Mouse (Mus musculus) frontal cortex, adult 2 months (tissue): Measurements from ENCODE around the gene Myocd. TPM values are rescaled to one million over a fixed set of nuclear protein-coding genes. Genes with fewer than 3 reads are reported as not detected.

Experiments
- DNase-seq, 2 experiments: peaks; one replicate each; pipeline ENCODE4 v3.0.0; 2022; ENCODE audit warnings: low spot score in 1 of 2; ENCODE audit errors: extremely low spot score in 1 of 2
- polyA plus RNA-seq: library from polyadenylated mRNA; depleted of rRNA; stranded (reverse); fragments of >200 nt; gene quantifications from 2 replicates; pipeline ENCODE4 v1.2.3, GENCODE M21; 2012

Myocd gene
- polyA plus RNA-seq, 1 experiment, result 0.22 TPM

DNA sequence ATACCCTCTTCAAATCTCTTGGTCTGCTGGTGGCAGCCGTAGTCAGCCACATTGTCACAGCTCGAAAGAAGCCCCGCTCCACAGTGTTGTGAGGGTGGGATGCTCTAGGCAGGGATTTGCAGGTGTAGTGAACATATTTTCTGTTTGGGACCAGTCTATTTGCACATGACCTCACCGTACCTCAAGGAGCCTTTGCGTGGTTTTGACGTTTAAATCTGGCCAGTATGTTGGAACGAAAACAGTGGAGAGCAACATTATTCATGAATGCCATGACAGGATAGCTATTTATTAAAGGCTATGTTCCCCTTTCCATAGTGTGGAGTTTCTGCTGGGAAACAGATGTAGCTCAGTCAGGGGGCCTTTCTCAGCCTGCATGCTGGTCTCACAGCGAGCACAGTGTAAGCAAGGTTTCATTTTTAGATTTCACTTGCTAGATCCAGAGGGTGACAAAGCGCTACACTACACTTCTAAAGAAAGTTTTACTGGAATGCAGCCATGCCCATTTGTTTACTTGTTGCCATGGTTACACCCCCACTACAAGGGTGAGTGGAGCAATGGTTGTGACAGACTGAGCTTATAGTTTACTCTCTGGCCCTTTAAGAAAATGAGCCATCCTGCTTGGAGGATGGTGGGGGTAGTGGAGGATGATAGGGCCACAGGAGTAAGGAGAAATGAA is 54.7 kb downstream of the Myocd start:
- peak; percentile 45 to 82 for DNase-seq

DNA sequence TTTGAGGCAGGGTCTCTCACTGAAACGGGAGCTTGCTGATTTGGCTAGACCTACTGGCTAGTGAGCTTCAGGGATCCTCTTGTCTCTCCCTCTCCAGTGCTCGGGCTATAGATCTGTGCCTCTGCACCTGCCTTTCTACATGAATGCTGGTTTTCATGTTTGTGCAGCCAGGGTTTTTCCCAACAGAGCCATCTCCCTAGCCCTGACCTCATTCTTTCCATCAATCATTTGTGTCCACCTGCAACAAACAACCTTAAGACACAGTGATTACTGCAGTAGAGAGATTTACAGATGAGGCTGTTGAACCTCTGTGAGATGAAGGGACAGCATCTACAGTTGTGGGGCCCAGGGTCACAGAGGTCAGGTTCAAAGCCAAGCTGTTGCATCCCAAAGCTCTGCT is 56.0 kb downstream of the Myocd start:
- DNase-seq, result no peak

DNA sequence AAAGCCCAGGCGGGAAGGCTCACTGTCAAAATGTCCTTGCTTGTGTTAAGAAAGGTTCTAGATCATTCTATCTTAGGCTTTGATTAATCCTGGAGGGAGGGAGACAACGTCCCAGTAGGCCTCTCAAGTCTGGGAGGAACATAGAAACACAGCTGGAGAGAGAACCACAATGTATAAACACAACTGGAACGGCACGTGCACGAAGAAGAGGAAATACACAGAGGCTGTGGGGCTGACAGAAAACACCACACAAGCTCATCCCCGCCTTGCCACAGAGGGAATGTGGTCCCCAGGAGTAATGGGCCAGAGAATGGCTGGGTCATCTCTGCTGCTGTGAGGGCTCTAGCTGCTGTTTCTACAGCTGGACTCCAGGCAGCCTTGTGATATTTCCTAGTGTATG is 58.1 kb downstream of the Myocd start:
- DNase-seq, result no peak

DNA sequence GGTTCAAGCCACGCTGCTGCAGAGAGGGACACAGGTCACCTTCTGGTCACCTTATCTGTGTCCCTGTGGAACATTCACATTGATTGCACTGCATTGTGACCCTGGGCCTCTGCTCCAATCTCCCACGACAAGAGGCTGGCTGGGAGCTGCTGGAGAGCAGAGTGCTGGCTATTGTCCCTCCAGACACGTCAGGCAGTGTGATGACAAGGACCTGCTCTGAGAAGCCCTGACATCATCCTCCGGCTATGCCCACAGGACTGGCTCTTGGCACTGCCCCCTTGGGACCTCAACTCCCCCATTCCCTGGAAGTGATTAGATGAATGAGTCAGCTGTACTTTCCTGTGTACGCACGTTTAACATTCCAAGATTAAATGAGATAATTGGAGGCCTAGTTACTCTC is 60.3 kb downstream of the Myocd start:
- no peak for DNase-seq

DNA sequence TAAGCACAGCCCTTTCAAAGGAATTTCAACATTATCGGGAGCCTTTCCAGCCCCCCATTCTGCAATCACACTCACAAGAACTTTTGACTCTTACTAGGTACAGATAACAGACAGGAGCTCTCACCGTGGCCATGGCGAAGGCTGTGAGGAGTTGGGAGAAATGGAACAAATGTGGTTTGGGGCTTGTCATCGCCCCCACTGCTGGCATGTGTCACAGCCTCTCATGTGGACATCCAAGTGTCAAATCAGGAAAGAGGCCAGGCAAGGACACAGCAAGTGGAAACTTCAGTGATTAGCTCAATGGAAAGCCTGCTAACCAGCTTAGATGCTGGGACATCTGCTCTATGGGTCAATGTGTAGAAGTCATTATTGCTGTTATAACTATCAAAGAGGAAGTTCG is 64.5 kb downstream of the Myocd start:
- no peak for DNase-seq

DNA sequence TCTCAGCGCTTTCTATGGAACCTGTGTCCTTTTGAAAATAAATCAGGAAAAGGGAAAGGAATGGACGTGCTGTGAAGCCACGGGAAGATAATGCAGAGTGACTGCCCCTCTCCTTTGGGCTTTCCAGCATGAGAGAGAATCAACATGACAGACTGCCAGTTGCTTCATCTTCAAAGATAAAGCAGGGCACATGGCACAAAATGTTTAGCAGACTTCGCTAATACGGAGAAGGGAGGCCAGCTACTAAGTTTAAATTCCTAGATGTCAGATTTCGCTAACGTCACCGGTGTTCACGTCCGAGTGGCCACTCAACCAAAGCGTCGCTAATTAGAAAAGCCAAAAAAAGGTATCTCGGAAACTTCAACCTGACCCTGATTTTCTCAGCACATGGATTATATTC is 65.1 kb downstream of the Myocd start:
- no peak for DNase-seq

DNA sequence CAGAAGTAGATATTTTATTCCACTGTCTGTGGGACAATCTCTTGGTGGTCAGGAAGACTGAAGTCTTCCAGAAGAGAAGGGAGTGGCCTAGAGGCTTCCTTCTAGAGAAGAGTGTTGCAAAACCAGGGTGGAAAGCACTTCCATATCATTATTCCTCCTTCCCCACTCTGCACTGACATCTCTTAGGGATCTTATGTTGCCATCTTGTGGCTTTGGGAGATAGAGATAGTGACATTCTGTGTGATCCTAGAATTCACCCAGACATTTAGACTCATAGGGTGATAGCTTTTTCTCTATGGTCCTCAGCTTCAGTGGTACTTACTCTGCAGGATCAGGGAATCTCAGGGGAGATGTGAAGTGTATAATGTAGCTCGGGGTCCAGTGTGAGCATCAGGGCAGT is 66.8 kb downstream of the Myocd start:
- DNase-seq, result peak in 1 of 2 experiments; percentile 12

DNA sequence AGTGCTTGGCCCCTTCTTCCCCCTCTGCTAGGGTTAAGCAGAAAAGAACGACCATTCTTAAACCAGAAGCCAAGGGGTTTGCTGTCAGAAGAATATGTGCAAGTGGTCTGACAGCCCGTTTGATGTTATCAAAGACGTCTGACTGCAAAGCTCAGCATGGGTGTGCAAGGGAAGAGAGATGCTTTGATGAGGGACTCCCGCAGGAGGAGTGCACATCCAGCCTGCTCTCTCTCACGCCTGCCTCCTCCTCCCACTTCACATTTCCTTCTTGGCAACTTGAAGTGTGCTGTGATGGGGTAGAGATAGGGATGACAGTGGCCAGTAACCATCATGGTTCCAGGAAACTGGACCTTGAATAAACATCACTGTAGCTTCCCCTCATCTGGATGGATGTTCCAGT is 67.6 kb downstream of the Myocd start:
- DNase-seq, result peak in 1 of 2 experiments; percentile 6

DNA sequence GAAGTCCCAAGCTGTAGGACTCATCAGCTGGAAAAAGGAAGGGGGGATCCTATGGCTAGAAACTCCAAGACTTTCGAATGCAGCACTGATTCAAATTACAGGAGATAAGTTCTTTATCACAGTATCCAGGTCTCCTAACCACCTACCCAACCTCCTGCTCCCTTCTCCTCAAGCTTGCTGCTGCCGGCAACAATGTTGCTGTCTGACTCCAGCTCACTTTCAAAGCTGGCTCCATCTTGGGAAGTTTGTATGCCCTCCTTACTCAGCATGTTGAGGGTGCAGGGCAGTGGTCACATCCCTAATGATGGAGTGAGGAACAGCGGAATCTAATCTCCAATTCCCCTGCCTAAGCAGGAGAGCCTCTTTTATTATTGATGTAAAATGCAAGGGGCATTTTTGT is 71.8 kb downstream of the Myocd start:
- no peak for DNase-seq

DNA sequence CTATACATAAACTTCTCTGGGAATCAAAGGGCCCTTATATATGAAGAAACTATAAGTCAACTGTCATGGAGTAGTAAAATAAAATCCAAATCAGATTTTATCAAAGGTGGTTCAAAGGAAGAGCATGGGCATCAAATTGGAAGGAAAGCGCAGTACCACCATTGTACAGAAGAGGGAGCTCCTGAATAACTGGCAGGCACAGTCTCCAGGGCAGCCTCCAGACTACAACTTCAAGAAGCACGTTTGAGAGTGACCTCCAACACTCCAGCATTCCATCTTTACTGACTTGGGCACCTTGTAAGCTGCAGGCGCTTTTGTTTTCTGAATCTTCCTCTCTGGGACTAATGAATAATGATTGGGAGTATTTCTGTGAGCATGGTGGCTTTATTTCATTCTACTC is 72.5 kb downstream of the Myocd start:
- peak; percentile 45 to 94 for DNase-seq

DNA sequence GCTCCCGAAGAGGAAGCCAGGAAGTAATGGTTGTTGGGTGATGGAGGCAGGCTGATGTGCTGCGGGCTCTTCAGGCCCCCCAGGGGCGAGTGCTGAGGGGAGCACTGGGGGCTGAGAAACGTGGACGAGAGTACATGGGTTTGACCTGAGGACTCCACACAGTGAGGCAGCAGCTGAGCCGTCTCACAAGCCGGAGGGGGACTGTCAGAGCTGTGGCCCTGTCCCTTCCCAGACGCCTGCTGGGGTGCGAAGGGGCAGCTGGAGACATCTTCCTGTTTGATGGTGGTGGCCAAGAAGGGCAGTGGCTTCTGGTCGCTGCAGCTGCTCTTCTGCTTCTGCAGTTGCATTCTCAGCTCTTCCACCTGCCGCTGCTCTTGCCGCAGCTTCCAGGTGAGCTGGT is 82.8 kb downstream of the Myocd start:
- no peak for DNase-seq

DNA sequence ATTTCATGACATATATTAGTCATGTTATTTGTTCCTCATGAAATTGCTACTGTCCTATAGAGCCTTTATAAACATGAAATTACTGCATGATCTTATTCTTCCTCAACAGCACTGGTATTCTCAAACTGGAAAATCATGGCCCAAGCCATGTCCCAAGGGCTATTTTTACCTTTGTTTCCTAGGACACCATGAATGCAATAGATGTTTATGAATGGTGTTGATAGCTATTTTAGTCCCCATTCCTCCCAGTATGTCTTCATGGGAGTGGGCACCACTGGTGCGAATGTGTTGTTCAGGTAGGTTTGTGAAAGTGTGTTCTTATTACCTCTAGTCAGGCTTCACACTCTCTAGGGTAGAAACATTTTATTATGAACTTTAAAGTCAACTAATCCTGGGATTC is 84.7 kb downstream of the Myocd start:
- no peak for DNase-seq

DNA sequence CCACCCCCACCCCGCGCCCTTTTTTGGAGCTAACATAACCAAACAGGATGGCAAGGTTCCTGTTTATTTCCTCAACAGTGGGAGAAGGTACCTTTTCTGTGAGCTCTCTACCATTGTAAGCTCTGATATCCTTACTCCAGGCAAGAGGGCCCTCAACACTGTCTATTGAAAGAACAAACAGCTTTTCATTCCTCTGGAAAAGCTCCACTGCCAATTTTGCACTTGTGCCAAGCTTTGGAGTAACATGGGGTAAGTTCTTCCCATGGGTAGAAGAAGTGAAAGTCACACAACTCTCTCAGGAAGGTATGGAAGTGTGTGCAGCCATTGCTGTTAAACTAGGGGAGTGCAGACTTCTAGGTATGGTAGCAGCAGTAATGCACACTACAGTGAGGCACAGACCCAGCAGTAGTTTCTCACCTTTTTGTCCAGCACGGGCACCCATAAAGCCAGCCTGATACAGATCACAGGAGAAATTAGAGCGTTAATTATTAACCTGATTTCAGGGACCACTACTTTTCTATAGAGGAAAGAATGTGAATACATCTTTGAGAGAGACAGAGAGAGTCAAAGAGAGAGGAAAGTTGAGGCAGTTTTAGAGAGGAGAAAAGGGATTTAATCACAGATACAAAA is 99.6 kb downstream of the Myocd start:
- no peak for DNase-seq

DNA sequence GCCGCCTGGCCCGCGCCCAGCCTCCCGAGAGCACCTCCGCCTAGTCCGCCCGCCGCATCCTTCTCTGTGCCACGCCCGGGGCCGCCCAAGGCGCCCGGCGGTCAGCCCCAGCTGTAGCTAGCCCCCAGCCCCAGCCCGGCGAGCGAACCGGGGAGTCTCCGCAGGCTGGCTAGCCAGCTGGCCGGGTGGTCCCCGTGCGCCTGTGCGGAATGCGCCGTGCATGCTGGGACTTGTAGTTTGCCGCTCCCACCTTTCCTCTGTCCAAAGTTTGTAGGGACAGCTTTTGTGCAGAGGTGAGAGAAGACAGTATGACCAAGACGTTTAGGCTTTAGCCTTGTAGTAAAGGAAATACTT is 107.0 kb downstream of the Myocd start, which contains the start of gene Arhgap44:
TSS of gene Arhgap44 (minus strand) at position 195 of the 354 bp plus-strand sequence.
- DNase-seq, result peak; percentile 41 to 80

DNA sequence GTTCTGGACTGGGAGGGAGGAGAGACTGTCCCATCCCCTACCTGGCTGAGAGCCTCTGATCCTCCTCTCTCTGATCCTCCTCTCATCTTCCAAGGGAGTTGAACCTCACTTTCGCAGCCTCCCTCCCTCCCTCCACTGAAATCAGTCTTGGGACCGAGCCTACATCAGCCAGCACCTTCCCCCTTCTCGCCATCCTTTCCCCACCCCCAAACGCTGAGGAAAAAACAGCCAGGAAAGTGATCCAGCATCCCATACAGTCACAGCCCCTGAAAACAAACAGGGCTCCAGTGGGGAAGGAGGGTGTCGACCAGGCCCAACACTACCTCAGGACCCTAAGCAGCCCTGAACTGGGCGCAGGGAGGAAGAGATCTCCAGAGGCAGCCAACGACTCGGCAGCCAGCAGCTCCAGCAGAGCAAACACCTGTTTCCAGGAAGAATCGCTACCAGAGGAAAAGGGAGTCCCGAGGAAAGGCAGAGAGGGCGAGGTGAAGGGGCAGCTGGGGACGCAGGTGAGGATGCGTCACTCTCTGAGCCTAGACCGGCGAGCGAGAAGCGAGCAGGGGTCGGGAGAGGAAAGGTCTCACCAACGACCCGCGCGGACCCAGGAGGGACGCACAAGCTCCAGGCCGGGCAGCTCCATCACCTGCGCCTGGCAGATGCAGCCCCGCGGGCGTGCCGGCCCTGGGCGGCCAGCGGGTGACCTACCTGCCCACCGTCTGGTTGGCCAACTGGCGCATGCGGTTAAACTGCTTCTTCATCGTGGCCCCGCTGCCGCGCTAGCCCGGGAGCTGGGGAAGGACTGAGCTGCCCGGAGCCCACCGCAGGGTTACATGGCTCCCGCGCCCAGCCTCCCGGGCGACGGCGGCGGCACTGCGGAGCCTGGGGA is 107.7 kb downstream of the Myocd start:
- DNase-seq, result peak in 1 of 2 experiments; percentile 50

DNA sequence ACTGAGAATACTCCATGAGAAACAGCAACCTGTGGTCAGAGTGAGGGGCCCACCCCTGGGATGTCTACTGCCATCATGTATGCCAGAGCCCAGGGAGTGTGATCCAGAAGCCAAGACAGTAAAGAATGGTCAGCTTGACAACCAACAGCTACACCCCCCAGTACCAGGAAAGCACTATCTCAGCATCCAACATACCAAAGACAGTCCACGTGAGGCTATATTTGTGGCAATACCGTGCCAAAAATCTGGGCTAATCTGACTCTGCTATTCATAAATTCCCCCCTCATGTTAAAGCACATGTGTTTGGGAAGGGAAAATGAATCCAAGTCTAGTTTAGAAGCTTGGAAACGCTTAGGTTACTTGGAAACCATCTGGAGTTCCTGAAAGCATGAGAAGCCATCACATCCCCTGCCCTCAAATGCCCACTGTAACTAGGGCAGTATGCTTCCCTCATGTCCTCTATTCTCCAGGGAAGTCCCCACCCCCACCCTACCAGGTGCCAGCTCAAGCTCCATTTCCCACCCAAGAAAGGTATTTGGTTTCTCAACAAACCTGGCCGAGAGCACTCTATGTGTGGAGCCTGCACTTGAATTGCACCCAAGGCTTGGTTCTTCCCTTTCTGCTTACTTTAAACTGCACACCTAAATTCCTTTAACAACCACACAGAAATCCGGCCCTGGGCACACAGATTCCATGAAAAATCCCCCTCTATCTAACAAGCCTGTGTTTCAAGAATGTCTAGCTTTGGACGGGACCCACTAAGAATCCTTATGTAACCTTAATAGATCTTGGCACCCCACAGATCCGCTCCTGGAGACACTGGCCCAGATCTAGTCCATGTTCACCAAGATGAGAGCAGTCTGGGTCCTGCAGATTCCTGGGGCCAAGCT is 108.6 kb downstream of the Myocd start:
- peak in 1 of 2 experiments; percentile 27 for DNase-seq

DNA sequence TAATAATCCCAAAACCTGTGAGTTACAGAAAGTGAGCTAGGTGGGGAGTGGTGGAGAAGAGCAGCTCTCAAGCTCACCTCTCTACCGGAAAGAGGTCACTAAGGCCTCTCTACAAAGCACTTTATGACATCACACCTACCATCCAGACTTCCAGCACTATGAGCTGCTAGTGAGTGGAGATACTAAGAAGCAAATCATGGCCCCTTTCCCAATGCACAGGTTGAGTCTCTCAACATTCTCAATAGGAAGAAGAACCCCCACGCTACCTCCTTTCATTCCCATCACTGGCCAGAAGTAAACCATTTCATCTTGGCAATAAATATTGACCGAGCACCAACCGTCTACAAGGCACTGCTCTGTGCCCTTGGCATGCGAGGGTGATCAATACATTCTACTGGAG is 110.0 kb downstream of the Myocd start, which contains the start of gene 1700086D15Rik:
TSS of gene 1700086D15Rik (minus strand) at position 101 of the 400 bp plus-strand sequence.
- no peak for DNase-seq

DNA sequence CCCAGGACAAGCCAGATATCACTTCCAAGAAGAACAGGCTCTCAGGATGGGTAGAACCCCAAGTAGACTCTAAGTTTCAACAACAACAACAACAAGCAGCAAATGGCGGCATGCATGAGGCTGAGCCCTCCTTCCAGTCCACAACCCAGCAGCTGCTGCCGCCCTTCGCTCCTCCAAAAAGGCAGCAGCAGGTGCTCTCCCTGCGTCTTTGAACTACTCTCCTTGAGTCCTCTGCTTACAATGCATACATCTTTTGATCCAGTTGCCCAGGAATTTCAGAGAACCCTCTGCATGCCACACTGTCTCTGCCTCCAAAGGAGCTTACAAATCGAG is 111.2 kb downstream of the Myocd start:
- DNase-seq, result no peak

DNA sequence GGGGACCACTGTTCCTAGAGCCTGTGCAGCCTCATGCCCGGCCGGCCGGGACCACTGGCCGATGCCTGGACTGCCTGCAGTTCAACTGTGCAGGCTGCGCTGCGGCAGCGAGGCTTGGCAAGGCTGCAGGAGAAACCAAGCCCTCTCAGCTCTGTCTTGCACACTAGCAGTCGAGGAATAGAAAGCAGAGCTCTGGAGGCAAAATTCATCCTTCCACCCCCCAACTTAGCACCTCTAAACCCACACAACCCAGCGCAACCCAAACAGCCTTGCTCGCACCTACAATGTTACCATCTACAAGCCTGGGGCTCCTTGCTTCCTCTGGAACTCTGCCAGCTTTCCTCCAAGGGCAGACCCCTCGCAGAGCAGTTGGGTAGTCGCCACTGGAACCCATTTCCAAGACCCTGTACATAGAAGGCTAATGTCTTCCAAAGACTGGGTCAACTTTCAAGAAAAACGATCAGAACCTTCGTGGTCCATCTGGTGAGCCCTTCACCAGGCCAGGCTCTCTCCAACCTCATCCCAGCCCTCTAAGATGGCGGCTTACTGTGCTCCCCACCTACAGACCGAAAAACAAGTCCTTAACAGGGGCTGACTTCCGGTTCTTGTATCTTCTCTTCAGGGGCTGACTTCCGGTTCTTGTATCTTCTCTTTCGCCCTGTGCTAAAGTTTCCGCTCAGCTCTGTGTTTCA is 111.7 kb downstream of the Myocd start:
- DNase-seq, result peak; percentile 20 to 69

DNA sequence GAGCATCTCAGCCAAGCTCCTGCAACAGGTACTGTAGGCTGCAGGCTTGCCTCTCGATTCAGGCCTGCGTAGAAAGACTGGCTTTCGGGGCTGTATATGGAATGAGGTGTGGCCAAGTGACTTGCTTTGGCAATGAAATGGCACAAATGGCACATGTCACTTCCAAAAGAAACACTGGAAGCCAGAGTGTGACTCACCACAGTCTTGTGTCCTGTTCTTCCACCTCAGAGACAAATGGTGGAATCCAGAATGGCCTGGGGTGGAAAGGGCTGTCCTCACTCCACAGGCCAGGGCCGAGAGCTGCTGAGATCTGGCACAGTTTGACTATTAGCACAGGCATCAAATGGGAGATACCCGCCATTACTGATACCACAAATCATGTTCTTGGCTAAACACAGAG is 116.8 kb downstream of the Myocd start:
- no peak for DNase-seq
